Mouse (Mus musculus): ENCODE data around the gene Tanc2.

DNA sequence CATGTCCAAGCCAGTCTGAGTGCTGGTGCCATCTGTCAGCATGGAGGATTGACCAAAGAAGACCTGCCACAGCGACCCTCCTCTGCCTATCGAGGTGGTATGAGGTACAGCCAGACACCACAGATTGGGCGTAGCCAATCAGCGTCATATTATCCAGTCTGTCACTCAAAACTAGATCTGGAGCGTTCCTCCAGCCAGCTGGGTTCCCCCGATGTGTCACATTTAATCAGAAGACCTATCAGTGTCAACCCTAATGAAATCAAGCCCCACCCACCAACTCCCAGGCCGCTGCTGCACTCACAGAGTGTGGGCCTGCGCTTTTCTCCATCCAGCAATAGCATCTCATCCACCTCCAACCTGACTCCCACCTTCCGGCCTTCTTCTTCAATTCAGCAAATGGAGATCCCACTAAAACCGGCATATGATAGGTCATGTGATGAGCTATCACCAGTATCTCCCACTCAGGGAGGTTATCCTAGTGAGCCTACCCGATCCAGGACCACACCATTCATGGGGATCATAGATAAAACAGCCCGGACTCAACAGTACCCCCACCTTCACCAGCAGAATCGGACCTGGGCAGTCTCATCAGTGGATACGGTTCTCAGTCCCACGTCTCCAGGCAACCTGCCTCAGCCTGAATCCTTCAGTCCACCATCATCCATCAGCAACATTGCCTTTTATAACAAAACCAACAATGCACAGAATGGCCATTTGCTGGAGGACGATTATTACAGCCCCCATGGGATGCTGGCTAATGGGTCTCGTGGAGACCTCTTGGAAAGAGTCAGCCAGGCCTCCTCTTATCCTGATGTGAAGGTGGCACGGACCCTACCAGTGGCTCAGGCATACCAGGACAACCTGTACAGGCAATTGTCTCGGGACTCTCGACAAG lies 333.2 kb downstream of the Tanc2 start:
- TF ChIP-seq CTCF (IDR thresholded peaks at IDR 0.05; ENCODE audit: borderline replicate concordance, extremely low read depth, insufficient read depth, insufficient read length) (no peak), POLR2A (IDR thresholded peaks at IDR 0.05; ENCODE audit: borderline replicate concordance, extremely low read depth, insufficient read depth, insufficient read length, poor library complexity, severe bottlenecking) (no peak)

All from brain, embryonic 14.5 days (tissue).